Mouse (Mus musculus) CH12.LX (cell line): ENCODE measurements around the gene A730009L09Rik. TPM values are rescaled to one million over a fixed set of nuclear protein-coding genes. Genes with fewer than 3 reads are reported as not detected.

Source experiments
- DNase-seq: peaks from one replicate; pipeline ENCODE4 v3.0.0-alpha.2; 2013; ENCODE audit errors: extremely low read depth
- H3K27ac ChIP-seq: 2 replicates; pipeline ENCODE4 v1.5.1; 2012; ENCODE audit warnings: low read depth, mild to moderate bottlenecking, control low read depth, moderate library complexity; ENCODE audit not compliant: insufficient read depth
- H3K27me3 ChIP-seq: replicated peaks from 2 replicates; pipeline ENCODE3; 2012; ENCODE audit warnings: inconsistent platforms
- H3K36me3 ChIP-seq, 2 experiments: replicated peaks in 1 of 2; 2 replicates each; pipeline versions ENCODE3 to v1.6.1; 2012; ENCODE audit warnings: inconsistent platforms in 1 of 2, low read length in 1 of 2, mild to moderate bottlenecking in 1 of 2, mixed read lengths in 1 of 2, moderate library complexity in 1 of 2; ENCODE audit not compliant: control insufficient read depth in 1 of 2, insufficient read depth in 1 of 2
- H3K4me1 ChIP-seq, 2 experiments: 2 replicates each; pipeline ENCODE4 v1.6.1; 2012; ENCODE audit warnings: inconsistent platforms in 1 of 2, moderate library complexity in 1 of 2; ENCODE audit not compliant: insufficient read depth in 2 of 2, control insufficient read depth in 1 of 2
- H3K4me2 ChIP-seq: 2 replicates; pipeline ENCODE4 v1.6.1; 2012; ENCODE audit warnings: low read depth, mild to moderate bottlenecking, control low read depth; ENCODE audit not compliant: poor library complexity, insufficient read depth, severe bottlenecking
- H3K4me3 ChIP-seq, 3 experiments: fragments of 150-350 bp in 1 of 3; sonication (generic) in 1 of 3; replicated peaks in 1 of 3; 2 replicates each; pipeline versions ENCODE3 to v1.5.1; 2011 to 2012; ENCODE audit warnings: low read depth in 2 of 3, low read length in 2 of 3, mild to moderate bottlenecking in 2 of 3, moderate library complexity in 2 of 3, control low read depth in 1 of 3, improper control_type of control experiment in 1 of 3, inconsistent platforms in 1 of 3, mixed read lengths in 1 of 3; ENCODE audit not compliant: poor library complexity in 1 of 3
- H3K79me2 ChIP-seq: replicated peaks from 2 replicates; pipeline ENCODE4 v1.6.1; 2012; ENCODE audit warnings: mild to moderate bottlenecking, moderate library complexity; ENCODE audit not compliant: control insufficient read depth, poor library complexity, insufficient read depth, severe bottlenecking; ENCODE audit errors: extremely low read depth
- H3K9ac ChIP-seq: 2 replicates; pipeline ENCODE4 v1.6.1; 2012; ENCODE audit warnings: low read depth, mild to moderate bottlenecking, control low read depth, moderate library complexity; ENCODE audit not compliant: insufficient read depth
- H3K9me3 ChIP-seq: replicated peaks from 2 replicates; pipeline ENCODE3; 2012; ENCODE audit warnings: low read length, inconsistent platforms, mixed read lengths
- CHD1 ChIP-seq: IDR thresholded peaks from 2 replicates; pipeline ENCODE4 v1.6.1; 2012; ENCODE audit warnings: low read depth, low read length, improper control_type of control experiment, inconsistent platforms
- CTCF ChIP-seq, 2 experiments: IDR thresholded peaks in 1 of 2; conservative IDR thresholded peaks in 1 of 2; 2 replicates each; pipeline ENCODE4 v1.5.1; 2011 to 2012; ENCODE audit warnings: low read depth in 2 of 2, low read length in 2 of 2, improper control_type of control experiment in 1 of 2, inconsistent platforms in 1 of 2, mild to moderate bottlenecking in 1 of 2, moderate library complexity in 1 of 2
- E2F4 ChIP-seq: IDR thresholded peaks from 2 replicates; pipeline ENCODE4 v1.6.1; 2011; ENCODE audit warnings: low read depth, low read length, improper control_type of control experiment; ENCODE audit not compliant: insufficient replicate concordance
- EP300 ChIP-seq: IDR thresholded peaks from 2 replicates; pipeline ENCODE4 v1.6.1; 2011; ENCODE audit warnings: low read length, improper control_type of control experiment
- ETS1 ChIP-seq: conservative IDR thresholded peaks from 2 replicates; pipeline ENCODE4 v1.6.1; 2012; ENCODE audit warnings: low read depth, mild to moderate bottlenecking, inconsistent platforms, low read length, improper control_type of control experiment, moderate library complexity
- IRF4 ChIP-seq: IDR thresholded peaks from 2 replicates; pipeline ENCODE4 v1.6.1; 2014; ENCODE audit warnings: low read depth, mild to moderate bottlenecking, inconsistent platforms, low read length, improper control_type of control experiment
- JUN ChIP-seq: IDR thresholded peaks from 2 replicates; pipeline ENCODE4 v1.6.1; 2011; ENCODE audit warnings: low read depth, mild to moderate bottlenecking, low read length, improper control_type of control experiment, moderate library complexity; ENCODE audit not compliant: insufficient read depth
- KAT2A ChIP-seq: IDR thresholded peaks from 2 replicates; pipeline ENCODE4 v1.6.1; 2012; ENCODE audit warnings: low read length, improper control_type of control experiment, inconsistent platforms; ENCODE audit not compliant: insufficient replicate concordance
- MAFK ChIP-seq: IDR thresholded peaks from 2 replicates; pipeline ENCODE4 v1.6.1; 2011; ENCODE audit warnings: low read length, improper control_type of control experiment; ENCODE audit not compliant: insufficient replicate concordance
- MAX ChIP-seq: IDR thresholded peaks from 2 replicates; pipeline ENCODE4 v1.6.1; 2011; ENCODE audit warnings: low read length, improper control_type of control experiment
- MAZ ChIP-seq: IDR thresholded peaks from 2 replicates; pipeline ENCODE4 v1.6.1; 2012; ENCODE audit warnings: low read depth, mild to moderate bottlenecking, inconsistent platforms, low read length, improper control_type of control experiment, moderate library complexity
- MEF2A ChIP-seq: IDR thresholded peaks from 2 replicates; pipeline ENCODE4 v1.6.1; 2014; ENCODE audit warnings: low read depth, mild to moderate bottlenecking, inconsistent platforms, low read length, improper control_type of control experiment, borderline replicate concordance
- MYC ChIP-seq: IDR thresholded peaks from 2 replicates; pipeline ENCODE4 v1.6.1; 2011; ENCODE audit warnings: low read depth, mild to moderate bottlenecking, improper control_type of control experiment, low read length
- NELFE ChIP-seq: IDR thresholded peaks from 2 replicates; pipeline ENCODE4 v1.6.1; 2011; ENCODE audit warnings: low read depth, low read length, improper control_type of control experiment
- PAX5 ChIP-seq: IDR thresholded peaks from 2 replicates; pipeline ENCODE4 v1.6.1; 2012; ENCODE audit warnings: low read length, inconsistent platforms, mixed read lengths
- POLR2A ChIP-seq: IDR thresholded peaks from 2 replicates; pipeline ENCODE4 v1.6.1; 2011; ENCODE audit warnings: low read depth, mild to moderate bottlenecking, improper control_type of control experiment, low read length
- POLR2AphosphoS2 ChIP-seq: IDR thresholded peaks from 2 replicates; pipeline ENCODE4 v1.6.1; 2011; ENCODE audit warnings: low read depth, low read length, improper control_type of control experiment
- RAD21 ChIP-seq: IDR thresholded peaks from 2 replicates; pipeline ENCODE4 v1.6.1; 2011; ENCODE audit warnings: low read depth, mild to moderate bottlenecking, low read length, improper control_type of control experiment, moderate library complexity
- SIN3A ChIP-seq: IDR thresholded peaks from 2 replicates; pipeline ENCODE4 v1.6.1; 2012; ENCODE audit warnings: low read length, improper control_type of control experiment, inconsistent platforms
- TCF12 ChIP-seq: IDR thresholded peaks from 2 replicates; pipeline ENCODE4 v1.6.1; 2014; ENCODE audit warnings: low read depth, mild to moderate bottlenecking, inconsistent platforms, low read length, improper control_type of control experiment
- UBTF ChIP-seq: IDR thresholded peaks from 2 replicates; pipeline ENCODE4 v1.6.1; 2012; ENCODE audit warnings: low read depth, mild to moderate bottlenecking, inconsistent platforms, low read length, improper control_type of control experiment, moderate library complexity
- ZKSCAN1 ChIP-seq: IDR thresholded peaks from 2 replicates; pipeline ENCODE4 v1.6.1; 2012; ENCODE audit warnings: low read depth, inconsistent platforms, low read length, improper control_type of control experiment, borderline replicate concordance
- ZMIZ1 ChIP-seq: IDR thresholded peaks from 2 replicates; pipeline ENCODE4 v1.6.1; 2012; ENCODE audit warnings: low read depth, mild to moderate bottlenecking, inconsistent platforms, low read length, improper control_type of control experiment
- ZNF384 ChIP-seq: IDR thresholded peaks from 2 replicates; pipeline ENCODE4 v1.6.1; 2012; ENCODE audit warnings: low read depth, low read length, improper control_type of control experiment, inconsistent platforms
- dilution Hi-C: fragments of 300-500 bp; cut with MboI; formaldehyde crosslinking; loops from 2 replicates; pipeline ENCODE4 v1.14.3; 2020; ENCODE audit warnings: low sequenced_read_pairs; ENCODE audit not compliant: extremely low pct_unique_long_range_greater_than_20kb, extremely low pct_ligation_motif_present
- in situ Hi-C: fragments of 300-500 bp; cut with MboI; formaldehyde crosslinking; loops from 3 replicates; pipeline ENCODE4 v1.14.3; 2019; ENCODE audit warnings: low sequenced_read_pairs, low pct_ligation_motif_present, low pct_unique_long_range_greater_than_20kb, mixed read lengths
- polyA plus RNA-seq: library from polyadenylated mRNA; unstranded; fragments of >175 nt; gene quantifications from 2 replicates; pipeline ENCODE4 v1.2.1, GENCODE M21; 2012; ENCODE audit warnings: low read depth; ENCODE audit not compliant: insufficient read length
- total RNA-seq, 2 experiments: library from RNA; depleted of rRNA; stranded (reverse); fragments of 300-350 nt in 1 of 2; fragments of >200 nt in 1 of 2; gene quantifications; 2 replicates each; pipeline ENCODE4 v1.2.3; 2012 to 2014

The A730009L09Rik gene
- total and polyA plus RNA-seq, 3 experiments: not detected

GRCm38 (mm10) chr16:84468898-84469297, 46.0 kb upstream of the A730009L09Rik start (continued):
- TF ChIP-seq E2F4 (no peak), SIN3A (no peak), CTCF (conservative IDR thresholded peaks at IDR 0.05 in 1 of 2, IDR thresholded peaks at IDR 0.05 in 1 of 2; ENCODE audit: low read depth in 2 of 2, low read length in 2 of 2) (peak; percentile 64 to 91), KAT2A (no peak), UBTF (no peak), ZKSCAN1 (no peak), MAZ (0 out of 2 replicates have a peak, but pooled peaks have one; percentile 43), ZNF384 (0 out of 2 replicates have a peak, but pooled peaks have one; percentile 8), MAX (no peak), POLR2AphosphoS2 (no peak), MYC (no peak), NELFE (no peak), RAD21 (peak; percentile 84), ZMIZ1 (no peak), EP300 (peak; percentile 45; the same call in 1 of the 2 replicates), POLR2A (no peak), ETS1 (0 out of 2 replicates have a peak, but pooled peaks have one; percentile 25), CHD1 (no peak), PAX5 (no peak)

- in situ Hi-C loops: no loop called here
- Histone ChIP-seq H3K4me2 (peak overlapping the region; percentile 57), H3K9ac (no peak overlapping the region), H3K27me3 (no peaks in the 10 kb centered on the region), H3K4me1 (peaks cover under 1 to 32% of the 10 kb centered on the region in 2 experiments; a peak in 3 of 4 replicates), H3K27ac (no peak overlapping the region), H3K79me2 (no peaks in the 10 kb centered on the region), H3K36me3 (no peaks in the 10 kb centered on the region), H3K9me3 (no peaks in the 10 kb centered on the region), H3K4me3 (no peak overlapping the region)
- peak; percentile 53 for DNase-seq
- no peak for TF ChIP-seq NELFE
- TF ChIP-seq SIN3A: no peak
- TF ChIP-seq TCF12: 0 out of 2 replicates have a peak, but pooled peaks have one; percentile 30
- peak; percentile 64 for TF ChIP-seq ETS1
- 0 out of 2 replicates have a peak, but pooled peaks have one; percentile 1 for TF ChIP-seq MAFK
- TF ChIP-seq JUN: 0 out of 2 replicates have a peak, but pooled peaks have one; percentile 18
- peak; percentile 91; the same call in 1 of the 2 replicates for TF ChIP-seq MEF2A
- peak; percentile 69 for TF ChIP-seq EP300
- peak; percentile 48; the same call in 1 of the 2 replicates for TF ChIP-seq IRF4
- dilution Hi-C loops: no loop called here
These were observed 44.9 kb upstream of the A730009L09Rik start for GRCm38 (mm10) chr16:84469994-84470393.
